Mouse (Mus musculus) neutrophil, adult 5-6 weeks (primary cell): ENCODE measurements at regions not wholly inside any gene's neighbourhood (a gene's known extent, or its start where the extent isn't known, plus 50 kb on each side); places are given as distances from the start of the nearest gene placed in this dataset.
A peak's percentile ranks its signal among the peaks of the same experiment; 100 is the strongest.

Experiments
- ATAC-seq: fragments of 151-379, 151-347 bp; 2 replicates; pipeline ENCODE4 v1.8.0; 2017; ENCODE audit warnings: mild to moderate bottlenecking, moderate TSS enrichment; ENCODE audit not compliant: insufficient number of reproducible peaks, poor library complexity, low FRiP score, severe bottlenecking; ENCODE audit errors: extremely low read depth

DNA sequence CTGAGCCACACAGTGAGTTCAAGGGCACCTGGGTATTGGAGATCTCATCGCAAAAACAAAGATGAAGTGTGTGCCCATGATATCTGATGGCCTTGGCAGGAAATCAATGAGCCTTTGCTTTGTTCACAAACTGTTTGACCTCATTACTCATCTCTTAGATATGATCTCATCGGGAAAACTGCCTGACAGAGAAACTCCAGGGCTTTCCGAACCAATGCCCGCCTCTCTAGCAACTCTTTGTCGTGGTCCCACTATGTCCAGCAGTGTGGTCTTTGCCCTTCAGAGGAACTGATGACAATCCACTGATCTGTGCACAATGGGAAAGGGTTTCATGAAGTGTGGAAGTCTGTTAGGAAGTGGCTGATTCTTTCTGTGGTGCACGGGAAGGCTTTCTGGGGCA, 247.2 kb upstream of the Far2 start:
- no peak for ATAC-seq

DNA sequence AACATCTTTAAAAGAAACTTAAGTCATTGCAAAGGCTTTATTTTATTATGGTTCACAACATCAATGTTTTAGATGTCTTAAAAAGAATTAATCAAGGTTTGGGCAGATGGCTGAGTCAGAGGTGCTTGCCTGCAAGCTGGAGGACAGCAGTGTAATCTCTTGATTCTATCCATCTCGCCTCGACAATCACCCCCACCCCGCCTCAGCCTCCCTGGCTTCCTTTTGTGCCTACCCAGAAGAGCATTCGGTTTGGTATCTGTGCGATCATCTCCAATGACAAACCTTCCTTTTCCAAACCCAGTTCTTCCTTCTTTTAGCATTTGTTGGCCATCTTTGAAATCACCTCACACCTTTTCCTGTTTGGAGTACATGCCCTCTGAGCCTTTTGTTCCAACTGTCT, 246.2 kb upstream of the Far2 start:
- no peak for ATAC-seq

DNA sequence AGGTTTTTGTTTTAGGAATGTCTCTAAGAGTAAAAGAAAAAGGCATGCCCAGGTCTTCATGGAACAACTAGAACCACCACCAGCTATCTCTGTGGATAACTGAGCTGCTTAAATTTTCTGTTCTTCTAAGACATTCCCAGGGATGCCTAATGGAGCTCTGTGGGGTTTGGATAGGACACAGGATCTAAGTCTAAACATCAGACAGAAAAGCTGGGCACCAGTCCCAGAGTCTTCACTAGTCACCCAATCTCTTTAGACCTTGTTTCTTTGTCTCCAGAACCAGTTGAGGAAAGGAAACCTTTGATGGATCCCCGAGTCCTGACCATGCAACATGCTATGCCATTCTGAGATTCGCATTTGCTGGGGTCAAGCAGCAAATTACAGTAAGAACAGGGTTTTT, 243.2 kb upstream of the Far2 start:
- ATAC-seq: no peak

DNA sequence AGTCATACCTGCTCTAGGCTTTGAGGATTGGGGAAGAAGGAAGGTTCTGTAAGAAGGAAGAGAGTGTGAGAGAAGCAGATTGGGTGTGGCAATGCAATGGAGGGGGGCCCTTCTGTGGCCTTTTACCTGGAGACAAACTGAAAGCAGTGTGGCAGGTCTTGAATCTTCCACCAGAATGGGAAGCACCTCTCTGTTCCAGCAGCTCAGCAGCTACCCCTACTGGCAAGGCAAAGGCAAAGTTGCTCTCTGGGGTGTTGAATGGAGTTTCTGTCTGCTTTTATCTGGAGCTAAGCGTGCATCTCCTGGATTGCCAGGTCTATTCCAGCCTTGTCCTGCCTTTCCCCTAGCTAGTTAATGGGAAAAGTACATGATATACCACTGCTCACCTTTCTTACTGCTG, 236.3 kb upstream of the Far2 start:
- ATAC-seq: 0 out of 2 replicates have a peak, but pooled peaks have one; percentile 9

DNA sequence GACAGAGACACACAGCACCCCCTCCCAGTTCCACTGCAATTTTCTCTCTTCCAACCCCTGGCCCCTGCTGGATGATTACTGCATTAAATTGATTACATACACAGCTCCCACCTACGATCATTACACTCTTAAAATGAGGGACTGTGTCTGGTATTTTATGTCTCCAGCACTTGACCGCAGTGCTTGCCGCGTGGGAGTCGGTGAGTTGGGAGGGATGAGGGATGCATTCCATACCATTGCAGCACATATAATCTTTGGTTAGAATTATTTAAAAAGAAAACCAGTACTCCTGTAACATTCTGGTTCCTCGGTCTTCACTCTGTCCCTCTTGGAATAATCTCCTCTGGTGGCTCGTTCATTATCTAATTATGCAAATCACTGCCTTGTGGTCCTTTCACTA, 230.2 kb upstream of the Far2 start:
- no peak for ATAC-seq

DNA sequence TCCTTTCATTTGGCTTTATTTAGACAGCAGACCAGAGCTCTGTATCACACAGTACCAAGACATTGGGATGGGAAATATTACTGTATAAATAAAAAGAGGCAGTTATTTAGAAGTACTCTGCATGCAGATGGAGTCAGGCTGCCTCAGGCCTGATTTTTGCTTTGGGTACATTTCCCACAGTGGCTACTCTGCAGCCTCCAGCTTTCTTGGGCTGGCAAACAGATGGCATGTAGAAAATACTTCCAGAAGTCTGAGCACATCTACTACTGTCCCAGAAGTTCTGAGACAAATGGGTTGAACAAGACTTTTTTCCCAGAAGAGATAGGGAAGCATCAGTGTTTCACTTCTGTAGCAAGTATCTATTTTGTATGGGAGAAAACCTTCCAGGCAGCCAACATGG, 229.8 kb upstream of the Far2 start:
- no peak for ATAC-seq

DNA sequence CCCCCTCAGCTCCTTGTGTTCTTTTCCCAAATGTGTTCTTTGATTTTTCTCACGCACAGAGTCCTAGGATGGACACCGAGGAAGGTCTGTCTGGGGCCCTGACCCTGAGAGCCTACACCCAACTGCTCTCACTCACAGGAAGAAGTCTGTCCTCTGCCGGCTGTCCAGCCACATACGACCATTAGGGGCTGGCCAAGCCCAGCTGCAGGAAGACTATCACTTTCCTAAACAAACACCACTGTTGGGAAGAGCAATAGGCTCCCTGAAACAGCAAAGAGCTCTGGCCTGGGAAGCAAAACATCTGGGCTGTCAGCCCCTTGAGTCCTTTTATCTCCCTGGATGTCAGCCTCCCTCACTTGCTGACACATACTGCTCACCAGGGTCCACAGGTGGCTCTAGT, 224.8 kb upstream of the Far2 start:
- ATAC-seq: no peak

DNA sequence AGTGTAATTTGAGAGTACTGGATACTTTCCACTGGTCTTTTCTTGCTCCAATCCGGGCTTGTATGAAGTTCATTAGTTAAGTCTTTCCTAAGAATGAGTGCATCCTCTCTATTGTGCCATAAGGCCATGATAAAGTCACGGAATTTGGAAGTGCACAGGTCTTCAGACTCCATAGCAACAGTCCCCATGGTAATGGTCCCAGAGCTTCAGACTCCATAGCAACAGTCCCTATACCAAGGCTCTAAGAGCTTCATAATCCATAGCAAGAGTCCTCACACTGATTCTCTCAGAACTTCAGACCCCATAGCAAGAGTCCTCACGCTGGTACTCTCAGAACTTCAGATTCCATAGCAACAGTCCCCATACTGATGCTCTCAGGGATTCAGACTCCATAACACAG, 214.5 kb upstream of the Far2 start:
- ATAC-seq: no peak

DNA sequence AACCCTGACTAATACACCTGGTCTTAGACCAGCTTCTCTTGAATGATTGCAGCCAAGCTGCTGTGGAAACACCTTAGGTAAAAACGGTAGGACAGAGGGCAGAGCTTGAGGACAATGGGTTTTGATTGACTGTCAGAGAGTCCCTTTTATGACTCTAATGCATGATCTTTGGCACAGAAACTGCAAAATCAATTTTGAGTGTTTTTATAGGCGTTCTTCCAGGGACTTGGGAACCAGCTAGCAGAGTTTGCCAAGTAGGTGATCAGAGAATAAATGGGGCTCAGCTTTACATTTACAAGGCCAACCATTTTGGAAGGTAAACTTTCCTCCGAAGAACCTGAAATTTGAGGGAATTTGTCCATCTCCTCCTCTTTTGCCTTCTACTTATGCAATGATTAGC, 213.6 kb upstream of the Far2 start:
- no peak for ATAC-seq

DNA sequence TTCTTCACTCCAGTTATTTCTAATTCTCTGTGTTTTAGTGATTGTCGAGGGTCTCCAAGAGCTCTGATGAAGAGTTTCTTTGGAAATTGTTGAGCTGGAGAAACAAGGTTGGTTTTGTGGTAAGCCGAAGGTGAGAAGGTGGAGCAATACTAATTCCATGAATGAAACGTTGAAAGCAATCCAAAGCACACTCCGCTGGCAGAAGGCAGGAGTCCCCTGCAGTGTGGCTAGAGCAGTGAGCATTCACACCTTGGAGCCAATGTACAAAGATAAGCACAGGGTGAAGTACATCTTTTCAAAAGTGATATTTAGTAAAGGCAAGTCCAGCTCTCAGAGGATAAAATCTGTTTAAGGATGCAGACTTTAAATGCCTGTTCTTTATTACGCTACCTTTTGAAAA, 208.2 kb upstream of the Far2 start:
- ATAC-seq: no peak

DNA sequence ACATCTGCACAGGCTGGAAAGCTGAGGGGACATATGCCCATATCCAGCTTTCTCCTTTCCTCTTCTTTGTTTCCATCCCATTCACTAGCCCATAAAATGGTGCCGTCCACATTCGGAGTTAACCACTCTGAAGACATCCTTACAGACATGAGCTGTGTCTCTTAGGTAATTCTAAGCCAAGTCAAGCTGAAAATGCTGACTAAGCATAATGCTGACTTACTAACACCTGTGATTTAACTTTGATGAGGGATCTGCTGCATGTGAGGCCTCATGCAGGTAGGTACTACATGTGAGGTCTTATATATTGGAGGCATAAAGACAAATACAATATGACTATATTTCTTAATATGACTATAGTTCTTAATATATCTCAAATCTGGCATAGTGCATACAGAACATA, 197.1 kb upstream of the Far2 start:
- ATAC-seq: no peak

DNA sequence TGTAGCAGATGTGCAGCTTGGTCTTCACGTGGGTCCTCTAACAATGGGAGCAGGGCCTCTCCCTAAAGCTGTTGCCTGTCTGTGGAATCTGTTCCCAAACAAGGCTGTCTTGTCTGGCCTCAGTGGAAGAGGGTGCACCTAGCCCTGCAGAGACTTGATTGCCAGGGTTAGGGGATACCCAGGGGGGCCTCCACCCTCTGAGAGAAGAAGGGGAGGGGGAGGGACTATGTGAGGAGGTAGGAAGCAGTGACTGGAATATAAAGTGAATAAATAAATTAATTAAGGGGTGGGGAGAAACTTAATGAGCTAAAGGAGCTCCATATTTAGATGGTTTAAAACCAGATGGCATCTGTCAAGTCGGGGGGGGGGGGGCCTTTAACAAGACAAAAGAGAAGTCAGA, 185.9 kb upstream of the Far2 start:
- ATAC-seq: no peak

DNA sequence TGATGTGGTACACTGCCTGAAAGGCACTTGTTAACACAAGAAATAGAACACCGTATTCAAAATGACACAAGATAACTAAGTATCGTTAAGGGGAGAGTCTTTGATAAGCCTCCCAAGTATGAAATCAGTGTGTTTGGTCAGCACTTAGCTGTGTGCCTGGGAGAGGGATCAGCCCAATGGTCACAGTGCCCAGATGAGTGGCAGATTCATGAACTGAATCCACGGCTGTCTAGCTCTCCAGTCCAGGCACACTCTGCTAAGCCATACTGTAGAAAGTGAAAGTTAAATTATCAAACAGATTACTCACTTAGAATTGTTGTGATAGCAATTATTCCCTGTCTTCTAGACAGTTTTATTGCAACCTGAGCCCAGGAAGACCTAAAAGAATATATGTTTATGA, 176.0 kb upstream of the Far2 start:
- no peak for ATAC-seq

DNA sequence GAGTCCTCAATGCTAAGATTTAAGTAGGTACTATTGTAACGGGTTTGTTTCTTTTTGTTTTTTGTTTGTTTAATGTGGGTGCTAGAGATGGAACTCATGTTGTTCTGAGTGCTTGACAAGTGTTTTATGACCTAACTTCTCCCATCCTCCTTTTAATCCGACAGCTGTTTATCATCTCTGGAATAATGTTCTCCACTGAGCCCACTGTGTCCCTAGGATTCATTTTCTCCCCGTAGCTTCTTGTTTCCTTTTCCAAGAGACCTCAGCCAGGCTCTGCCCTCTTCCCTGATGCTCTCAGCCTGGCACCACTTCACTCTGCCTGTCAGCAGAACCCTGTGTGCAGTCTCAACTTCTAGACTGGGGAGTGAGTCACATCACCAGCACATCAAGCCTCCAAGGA, 173.9 kb upstream of the Far2 start:
- ATAC-seq: no peak

DNA sequence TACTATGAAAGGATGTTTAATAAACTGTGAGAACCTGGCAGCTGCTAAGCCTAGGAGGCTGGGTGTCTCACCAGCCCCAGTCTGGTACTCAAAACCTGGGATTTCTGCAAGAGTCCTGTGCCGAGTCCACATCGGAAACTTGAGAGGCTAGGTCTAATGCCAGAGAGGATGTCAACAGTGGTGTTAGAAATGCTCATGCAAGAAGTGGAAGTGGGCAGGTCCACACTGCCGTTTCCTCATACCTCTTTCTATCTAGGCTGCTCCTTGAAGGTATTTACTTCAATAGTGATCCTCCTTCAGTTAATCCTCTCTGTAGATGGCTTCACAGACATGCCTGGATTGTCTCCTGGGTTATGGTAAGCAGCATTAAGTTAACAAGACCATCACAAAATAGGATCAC, 168.6 kb upstream of the Far2 start:
- peak; percentile 70; the same call in 1 of the 2 replicates for ATAC-seq

DNA sequence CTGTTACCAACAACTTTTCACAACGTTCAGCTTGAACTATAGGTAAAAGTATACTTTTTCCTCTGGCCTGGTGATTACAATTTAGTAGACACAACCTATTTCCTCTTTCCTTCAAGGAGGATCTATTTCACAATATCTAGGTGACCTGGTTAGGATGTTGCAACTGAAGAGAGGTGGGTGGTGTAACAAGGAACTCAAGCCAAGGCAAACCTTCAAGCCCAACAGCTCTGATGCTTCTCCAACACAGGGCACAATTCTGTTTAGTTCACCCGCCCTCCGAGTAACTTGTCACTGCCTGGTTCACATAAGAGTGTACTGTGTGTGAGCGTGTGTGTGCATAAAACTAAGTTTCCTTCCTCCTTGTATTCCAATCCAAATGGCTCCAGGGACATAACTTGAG, 161.2 kb upstream of the Far2 start:
- ATAC-seq: peak; percentile 99

DNA sequence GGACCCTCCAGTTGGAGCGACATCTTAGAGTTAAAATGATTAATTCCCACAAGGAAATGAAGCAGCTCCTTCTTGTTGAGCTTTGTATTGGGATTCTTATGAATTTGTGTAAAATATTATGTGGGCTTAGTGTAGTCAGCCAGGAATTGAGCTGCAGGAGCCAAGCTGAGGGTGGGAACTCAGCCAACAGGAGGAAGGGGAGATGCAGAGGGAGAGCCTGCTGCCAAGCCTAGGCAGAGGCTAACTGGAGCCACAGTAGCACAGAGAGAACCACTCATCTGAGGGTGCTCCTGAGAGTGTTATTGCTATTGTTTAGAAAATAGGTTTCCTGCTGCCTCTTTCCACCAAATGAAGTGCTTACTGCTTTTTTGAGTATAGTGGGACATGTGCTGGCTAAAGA, 127.4 kb upstream of the Far2 start:
- ATAC-seq: no peak

DNA sequence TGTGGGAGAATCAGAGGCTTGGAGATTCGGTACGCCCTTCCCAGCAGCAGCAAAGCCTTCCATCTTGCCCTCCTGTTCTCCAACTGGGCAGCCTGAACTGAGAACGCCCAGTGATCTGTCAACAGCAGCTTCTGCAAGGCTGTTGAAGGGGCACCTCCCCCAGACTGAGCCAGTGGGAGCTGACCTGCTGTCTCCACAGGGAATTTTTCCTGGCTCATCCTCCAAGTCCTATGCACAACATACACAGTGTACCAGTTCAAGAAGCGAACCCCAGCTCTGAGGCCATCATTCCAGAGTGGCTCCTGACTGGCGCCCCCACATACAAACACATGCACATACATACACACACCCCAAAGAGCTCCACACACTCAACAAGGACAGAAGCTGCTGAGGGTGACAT, 126.0 kb upstream of the Far2 start:
- ATAC-seq: no peak

DNA sequence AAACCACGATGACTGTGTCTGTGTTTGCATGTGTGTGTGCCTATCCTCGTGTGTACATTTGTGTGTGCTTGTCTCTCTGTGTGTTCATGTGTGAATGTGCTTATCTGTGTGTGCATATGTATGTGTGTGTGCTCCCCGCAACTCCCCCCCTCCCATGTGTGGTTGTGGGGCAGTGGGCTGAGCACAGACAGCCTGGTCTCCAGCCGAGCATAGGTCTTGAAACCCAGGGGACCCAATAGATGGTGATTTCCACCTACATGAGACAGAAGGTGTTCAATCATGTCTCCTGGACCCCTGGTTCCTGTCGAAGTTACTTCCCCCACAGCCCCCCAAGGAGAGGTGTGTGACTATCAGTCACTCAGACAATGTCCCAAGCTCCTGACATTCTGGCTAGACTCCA, 124.6 kb upstream of the Far2 start:
- no peak for ATAC-seq

DNA sequence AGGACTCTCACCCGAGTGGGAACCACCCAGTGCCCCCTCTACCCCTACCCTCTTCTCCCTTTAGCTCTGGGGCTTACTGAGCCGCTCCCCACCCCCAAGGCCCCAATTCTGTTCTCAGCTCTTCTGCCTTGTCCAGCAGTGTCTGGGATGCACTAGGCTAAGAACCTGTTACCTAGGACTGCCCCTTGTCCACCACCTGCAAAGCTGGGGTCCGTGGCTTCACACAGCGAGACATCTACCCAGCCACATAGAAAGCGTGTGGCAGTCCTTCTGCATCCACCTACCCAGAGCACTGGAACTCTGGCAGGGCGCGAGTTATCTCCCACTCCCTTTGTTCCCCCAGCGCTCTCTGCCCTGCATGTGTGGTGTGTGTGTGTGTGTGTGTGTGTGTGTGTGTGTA, 123.8 kb upstream of the Far2 start:
- ATAC-seq: no peak

DNA sequence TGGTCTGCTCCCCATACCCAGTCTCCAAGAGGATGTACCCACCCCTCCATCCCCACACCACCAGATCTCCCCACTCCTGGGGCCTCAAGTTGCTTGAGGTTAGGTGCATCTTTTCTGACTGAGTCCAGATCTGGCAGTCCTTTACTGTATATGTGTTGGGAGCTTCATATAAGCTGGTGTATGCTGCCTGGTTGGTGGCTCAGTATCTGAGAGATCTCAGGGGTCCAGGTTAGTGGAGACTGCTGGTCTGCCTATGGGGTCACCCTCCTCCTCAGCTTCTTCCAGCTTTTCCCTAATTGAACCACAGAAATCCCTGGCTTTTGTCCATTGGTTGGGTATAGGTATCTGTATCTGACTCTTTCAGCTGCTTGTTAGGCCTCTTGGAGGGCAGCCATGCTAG, 118.1 kb upstream of the Far2 start:
- no peak for ATAC-seq

DNA sequence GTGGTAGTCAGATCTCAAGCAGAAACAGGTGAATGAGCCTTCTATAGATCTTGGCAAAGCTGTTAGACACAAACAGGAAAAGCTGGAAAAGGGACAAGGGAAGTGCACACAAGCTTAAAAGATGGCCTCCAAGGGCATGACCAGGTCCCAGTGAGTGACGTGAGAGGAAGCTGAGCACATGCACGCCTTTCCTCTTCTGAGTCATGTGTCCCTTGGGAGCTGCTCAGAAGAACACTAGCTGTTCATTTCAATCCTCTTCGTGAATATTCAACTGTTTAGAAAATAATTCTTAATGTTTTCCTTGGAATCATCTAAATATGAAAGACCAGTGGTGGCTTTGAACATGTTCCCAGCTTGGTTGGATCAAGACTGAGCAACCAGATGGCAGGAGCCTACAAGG, 103.0 kb upstream of the Far2 start:
- no peak for ATAC-seq
